Mouse (Mus musculus): Measurements from ENCODE around the gene Sec23a.
"Not testable (repeated sequence)": the region's sequence is repeated elsewhere in the genome, so short reads cannot be mapped to it uniquely, and the experiment has no call there.

The Sec23a gene

DNA sequence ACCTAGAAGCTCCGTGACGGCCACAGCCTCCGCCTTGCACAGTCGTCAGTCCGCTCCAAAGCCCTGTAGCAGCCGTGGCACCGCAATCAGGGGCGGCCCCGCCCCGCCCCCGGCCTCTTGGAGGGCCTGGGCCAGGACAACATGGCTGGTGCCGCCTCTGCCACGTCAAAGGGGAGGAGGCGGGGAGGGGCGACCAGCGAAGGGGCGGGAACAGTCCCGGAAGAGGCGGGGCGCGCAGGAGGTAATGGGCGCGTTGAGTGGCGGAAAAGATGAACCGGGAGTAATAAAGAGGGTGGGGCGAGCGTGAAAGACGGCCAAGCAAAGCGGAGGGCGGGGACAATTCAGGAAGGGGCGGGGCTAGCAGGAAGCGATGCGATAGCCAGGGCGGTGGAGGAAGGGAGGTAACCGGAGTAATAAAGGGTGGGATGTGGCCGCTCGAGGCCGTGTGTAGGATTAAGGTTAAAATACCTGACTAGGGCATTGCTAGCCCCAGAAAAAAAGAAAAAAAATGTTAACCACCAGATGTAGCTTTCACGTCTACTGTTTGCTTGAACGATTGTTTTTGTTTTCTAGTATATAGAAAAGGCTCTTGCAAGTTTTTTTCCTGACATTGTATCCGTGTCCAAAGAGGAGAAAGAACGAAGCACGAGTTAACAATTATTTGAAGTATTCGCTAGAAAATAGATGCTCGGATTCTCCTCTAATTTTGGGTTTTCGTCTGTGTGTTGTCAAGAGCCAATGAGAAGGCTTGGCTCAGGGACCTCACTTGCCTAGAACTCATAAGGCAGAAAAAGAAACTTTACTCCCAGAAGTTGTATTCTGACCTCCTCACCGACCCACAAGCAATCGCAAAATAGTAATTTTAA, at the start of gene Sec23a:
Sec23a (minus strand) TSS at position 174 of the 866 bp plus-strand sequence.
- DNase-seq (ENCODE audit: low spot score in 2 of 2): peak; percentile 99

DNA sequence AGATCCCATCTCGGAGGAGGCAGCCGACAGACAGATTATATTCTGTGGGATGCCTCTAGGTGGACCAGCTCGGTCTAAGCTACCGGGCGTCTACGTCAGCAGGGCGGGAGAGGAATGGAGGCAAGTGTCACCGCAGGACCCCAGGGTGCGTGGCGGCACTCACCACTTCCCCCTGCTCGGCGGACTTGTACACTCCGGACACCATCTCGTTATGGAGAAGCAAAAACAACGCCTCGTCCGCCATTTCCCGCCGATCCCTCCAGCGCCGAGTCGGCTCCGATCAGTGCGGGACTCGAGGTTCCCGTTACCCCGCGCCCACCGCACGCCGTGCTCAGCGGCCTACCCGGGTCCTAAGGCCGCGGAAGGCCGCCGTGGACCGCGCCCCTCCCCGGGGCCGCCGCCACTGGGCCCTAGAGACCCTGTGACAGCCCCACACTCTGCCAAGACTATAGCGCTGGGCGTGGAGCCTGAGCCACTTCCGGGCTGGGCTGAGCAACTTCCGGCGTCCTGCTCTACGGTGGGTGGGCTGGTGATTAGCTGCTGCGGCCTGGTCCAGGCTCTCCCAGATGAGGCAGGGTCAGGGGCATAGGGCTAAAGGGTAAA, 49.3 kb upstream of the Sec23a start, which contains the start of gene Trappc6b:
Trappc6b (minus strand) TSS at position 480 of the 603 bp plus-strand sequence.
- DNase-seq (ENCODE audit: low spot score in 2 of 2): peak; percentile 84 to 85

DNA sequence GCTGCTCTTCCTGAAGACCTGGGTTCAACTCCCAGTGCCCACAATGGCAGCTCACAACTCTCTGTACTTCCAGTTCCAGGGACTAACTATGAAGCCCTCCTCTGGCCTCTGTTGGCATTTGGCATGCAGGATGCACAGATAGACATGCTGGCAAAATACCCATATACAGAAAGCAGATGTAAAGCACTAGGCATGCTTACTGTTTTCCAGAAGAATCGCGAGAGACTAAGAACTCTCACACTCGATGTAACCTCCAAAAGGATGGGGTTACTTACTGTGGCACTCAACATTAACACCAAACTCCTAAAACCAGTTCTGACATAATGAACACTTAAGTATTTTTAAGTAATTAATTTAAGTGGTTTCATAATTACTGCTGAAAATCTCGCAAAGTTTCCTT, 48.5 kb upstream of the Sec23a start:
- DNase-seq (ENCODE audit: low spot score in 2 of 2): no peak

DNA sequence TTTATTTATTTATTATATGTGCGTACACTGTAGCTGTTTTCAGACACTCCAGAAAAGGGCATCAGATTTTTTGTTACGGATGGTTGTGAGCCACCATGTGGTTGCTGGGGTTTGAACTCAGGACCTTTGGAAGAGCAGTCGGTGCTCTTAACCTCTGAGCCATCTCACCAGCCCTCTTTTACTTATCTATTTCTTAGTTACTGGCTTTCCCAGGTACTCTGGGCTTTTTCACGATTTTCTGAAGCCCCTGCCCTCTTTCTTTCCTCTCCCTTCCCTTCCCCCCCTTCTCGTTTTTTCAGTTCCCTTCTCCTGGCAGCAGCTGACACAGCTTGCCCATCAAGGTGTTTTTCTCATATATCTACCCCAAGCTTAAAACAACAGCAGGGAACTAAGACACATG, 46.4 kb upstream of the Sec23a start:
- DNase-seq (ENCODE audit: low spot score in 2 of 2): not testable (repeated sequence)

DNA sequence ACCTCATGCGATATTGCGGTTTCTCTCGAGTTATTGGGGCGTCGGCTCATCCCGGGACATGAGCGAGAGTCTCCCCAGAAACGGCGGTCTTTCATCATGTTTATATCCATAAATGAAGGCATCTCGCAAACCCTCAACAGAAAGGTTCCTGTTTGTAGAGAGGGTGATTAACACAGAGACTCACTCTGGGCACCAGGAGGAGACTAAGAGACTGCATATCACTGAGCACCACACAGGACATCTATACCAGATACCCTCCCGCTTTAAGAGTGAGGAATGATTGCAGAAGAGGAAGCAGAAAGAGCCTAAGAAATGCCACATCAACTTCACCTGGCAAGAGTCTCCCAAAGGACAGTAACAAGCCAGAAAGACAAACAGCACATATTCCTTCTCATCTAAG, 44.4 kb upstream of the Sec23a start:
- no peak for DNase-seq (ENCODE audit: low spot score in 2 of 2)

DNA sequence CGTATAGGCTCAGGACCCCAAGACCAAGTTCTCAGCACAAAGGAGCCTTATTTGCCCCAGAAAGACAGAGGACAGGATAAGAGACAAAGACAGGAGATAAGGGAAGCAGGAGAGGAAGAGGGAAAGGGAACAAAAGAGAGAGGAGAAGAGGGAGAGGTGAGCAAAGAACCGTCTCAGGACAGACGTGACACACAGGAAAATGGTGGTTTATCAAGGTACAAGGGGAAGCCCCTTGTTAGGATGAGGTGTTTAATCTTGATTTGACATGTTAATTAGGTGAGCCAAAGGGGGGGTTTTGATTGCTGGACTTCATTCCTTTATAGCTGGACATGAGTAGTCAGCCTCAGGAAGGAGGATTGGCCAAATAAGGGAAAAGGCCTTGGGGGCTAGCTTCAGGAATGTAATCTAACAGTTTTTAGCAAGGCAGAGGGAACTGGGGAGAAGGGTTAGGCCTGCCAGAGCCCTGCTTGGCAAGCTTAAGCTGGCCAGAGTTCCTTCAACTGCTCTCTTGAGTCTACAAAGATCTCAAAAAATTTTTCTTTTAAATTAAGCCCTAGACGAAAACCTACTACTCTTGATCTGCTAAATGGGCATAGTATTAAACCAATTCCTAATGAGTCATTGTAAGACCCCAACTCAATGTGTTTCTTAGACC, 43.5 kb upstream of the Sec23a start:
- DNase-seq (ENCODE audit: low spot score in 2 of 2): no peak

DNA sequence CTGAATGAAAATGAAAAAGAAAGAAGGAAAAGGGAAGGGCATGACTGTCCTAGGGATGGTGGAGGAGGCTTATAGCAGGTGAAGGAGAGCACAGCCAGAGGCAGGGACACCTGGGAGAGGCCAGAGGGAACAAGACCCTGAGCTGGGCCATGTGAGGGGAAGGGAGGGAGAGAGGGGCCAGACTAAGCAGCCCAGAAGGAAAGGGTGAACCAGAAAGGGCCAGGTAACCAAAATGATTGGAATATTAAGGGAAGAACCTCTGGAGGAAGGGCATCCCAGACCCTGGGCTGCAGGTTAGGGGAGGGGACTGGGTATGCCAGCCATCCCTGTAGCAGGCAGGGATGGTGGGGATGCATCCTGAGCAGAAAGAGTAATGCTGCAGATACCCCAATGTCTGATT, 42.2 kb upstream of the Sec23a start:
- no peak for DNase-seq (ENCODE audit: low spot score in 2 of 2)

DNA sequence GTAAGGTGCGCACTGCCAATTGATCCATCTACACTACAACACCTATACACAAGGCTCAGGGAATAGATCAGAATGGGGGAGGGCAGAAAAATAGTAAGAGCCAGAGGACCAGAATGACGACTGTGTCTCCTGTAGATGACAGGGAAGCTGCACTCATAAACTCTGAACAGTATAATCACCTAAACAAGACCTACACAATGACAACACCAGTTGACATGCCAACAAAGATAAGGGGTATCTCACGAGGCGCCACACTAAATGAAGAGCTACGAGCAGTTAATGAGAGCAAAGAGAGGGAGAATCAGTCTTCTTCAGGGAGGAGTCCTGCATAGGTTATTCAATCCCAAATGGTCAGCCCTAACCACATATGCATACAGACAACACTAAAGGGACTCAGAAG, 41.3 kb upstream of the Sec23a start:
- DNase-seq (ENCODE audit: low spot score in 2 of 2): no peak

DNA sequence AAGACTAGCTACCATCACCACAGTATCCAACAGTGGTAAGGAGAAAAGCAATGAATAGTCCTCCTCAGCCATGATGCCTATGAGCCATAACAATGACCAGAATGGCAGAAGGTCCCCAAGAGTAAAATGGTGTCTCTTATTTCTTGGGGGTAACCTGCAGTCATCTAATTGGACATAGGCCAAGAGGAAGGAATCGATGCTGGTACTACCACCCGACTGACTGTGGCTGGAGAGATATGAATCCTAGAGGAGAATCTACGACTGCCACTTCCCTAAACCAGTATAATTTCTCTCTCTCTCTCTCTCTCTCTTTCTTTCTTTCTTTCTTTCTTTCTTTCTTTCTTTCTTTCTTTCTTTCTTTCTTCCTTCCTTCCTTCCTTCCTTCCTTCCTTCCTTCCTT, 40.7 kb upstream of the Sec23a start:
- DNase-seq (ENCODE audit: low spot score in 2 of 2): no peak

DNA sequence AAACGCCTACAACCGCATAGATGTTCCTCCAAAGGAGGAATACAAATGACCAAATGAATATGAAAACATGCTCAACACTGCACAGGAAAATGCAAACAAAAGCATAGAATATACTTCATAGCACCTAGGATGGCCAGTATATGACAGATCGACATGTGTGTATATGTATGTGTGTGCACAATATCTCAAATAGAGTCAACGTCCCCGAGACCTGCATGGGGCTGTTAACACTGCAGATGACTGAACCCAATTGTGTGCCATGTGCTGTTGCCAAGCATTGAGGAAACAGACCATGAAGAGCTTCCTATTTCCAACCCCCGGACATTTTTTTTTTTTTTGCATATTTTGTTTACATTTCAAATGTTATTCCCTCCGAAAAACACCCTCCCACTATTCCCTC, 29.0 kb upstream of the Sec23a start:
- no peak for DNase-seq (ENCODE audit: low spot score in 2 of 2)

DNA sequence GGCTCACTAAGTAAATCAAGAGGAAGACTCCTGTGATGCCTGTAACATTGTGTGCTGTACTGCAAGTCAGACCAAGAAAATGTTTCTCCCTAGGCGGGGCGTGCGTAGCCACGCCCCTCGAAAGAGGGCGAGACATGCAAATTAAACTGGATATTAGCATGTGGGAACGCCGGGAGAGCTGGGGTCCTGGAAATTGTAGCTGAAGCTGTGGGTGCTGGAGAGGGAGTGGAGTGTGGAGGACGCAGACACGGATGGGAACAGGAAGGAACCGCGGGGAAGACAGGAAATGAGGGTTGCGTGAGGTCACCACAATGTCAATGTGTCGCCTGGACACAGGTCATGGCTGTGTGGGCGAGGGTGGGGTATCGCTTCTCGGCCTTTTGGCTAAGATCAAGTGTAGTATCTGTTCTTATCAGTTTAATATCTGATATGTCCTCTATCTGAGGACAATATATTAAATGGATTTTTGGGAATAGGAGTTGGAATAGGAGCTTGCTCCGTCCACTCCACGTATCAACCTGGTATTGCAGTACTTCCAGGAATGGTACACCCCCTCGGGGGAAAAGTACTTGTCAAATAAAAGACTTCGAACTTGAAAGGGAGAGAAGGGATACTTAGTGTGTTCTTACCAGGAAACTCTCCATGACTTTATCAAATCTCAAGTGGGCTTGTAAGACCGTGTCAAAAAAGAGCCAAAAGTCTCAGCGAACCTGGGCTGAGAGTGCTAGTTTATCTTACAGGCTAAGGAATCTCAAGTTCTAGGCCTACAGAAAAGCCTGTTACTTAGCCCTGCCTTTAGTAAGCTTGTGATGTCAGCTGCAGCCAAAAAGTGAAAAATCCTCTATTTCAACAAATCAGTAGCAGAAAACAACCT, 28.4 kb upstream of the Sec23a start:
- peak; percentile 10 to 12 for DNase-seq (ENCODE audit: low spot score in 2 of 2)

DNA sequence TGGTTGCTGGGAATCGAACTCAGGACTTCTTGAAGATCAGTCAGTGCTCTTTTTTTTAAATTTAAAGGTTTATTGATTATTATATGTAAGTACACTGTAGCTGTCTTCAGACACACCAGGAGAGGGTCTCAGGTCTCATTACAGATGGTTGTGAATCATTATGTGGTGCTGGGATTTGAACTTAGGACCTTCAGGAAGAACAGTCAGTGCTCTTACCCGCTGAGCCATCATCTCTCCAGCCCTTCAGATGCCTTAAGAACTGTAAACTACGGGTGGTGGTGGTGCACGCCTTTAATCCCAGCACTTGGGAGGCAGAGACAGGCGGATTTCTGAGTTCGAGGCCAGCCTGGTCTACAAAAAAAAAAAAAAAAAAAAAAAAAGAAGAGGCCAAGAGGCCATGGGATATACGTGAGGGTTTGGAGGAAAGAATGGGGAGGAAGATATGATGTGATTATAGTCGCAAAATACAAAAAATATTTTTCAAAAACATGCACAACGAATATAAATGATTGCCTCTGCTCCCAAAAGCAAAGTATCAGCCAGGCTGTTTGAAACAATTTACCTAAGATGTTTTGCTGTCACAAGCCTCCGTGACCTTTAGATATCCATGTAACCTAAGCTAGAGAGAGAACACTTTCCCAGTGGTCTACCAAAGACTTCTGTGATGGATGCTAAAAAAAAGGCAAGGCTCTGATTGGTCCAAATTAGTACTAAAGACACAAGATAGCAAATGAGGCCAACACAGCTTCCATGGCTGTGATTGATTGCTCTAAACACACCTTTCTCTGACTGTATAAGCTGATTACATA, 27.5 kb upstream of the Sec23a start:
- DNase-seq (ENCODE audit: low spot score in 2 of 2): no peak

DNA sequence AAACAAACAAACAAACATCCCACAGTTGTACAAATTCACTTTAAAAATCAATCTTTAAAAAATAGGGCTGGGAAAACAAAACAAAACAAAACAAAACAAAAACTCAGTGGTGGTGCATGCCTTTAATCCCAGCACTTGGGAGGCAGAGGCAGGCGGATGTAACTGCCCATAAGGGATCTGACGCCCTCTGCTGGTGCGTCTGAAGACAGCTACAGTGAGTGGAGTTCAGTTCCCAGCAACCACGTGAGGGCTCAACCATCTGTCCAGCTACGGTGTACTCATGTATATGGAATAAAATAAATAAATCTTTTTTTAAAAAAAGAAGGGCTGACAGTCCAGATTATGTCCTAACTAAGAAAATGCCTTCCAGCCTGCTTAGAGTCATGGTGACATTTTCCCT, 20.3 kb upstream of the Sec23a start:
- no peak for DNase-seq (ENCODE audit: low spot score in 2 of 2)

DNA sequence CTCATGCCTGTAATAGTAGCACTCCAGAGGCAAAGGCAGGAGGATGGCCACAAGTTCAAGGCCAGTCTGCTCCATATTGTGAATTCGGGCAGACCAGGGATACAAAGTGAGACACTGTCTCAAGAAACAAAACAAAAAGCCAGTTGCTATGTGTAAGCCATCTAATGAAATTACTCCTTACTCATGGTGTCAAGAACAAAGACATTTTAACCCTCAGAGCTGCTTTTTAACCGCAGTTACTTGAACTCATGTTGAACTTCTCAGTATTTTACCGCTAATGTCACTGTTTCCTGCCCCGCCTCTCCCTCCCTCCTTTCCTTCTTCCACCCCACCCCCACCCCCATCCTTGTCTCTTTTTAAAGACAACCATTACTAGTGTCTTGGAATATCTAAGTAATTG, 9.5 kb upstream of the Sec23a start:
- no peak for DNase-seq (ENCODE audit: low spot score in 2 of 2)

DNA sequence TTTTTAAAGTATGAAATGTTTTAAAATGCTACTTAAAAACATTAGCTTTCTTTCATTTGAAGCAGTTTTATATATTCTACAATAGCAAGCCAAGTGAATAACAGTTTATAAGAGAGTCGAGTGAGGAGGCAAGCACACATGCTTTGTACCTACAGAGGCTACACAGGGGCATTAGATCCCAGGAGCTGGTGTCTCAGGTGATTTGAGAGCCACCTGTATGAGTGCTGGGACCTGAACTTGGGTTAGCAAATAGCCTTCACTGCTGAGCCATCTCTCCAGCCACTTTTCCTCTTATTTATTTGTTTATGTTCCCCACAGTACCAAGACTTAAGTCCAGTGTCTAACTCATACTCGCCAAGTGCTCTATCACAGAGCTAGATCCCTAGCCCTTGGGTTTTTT, 8.1 kb upstream of the Sec23a start:
- DNase-seq (ENCODE audit: low spot score in 2 of 2): no peak

DNA sequence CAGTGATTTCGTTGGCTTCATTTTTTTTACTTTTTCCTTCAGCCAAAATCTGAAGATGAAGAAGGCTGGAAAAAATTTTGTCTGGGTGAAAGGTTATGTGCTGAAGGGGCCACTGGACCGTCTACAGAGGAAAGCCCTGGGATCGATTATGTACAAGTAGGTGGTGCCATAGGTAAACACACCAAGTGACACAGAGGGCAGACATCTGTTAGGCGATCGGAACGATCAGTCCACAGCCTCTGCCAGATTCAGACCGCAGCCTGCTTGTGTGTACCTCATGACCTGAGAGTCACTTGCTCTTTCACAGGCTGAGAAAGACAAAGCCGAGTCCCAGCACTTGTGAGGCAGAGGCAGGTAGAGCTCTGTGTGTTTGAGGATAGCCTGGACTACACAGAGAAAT, 6.2 kb upstream of the Sec23a start:
- DNase-seq (ENCODE audit: low spot score in 2 of 2): no peak

DNA sequence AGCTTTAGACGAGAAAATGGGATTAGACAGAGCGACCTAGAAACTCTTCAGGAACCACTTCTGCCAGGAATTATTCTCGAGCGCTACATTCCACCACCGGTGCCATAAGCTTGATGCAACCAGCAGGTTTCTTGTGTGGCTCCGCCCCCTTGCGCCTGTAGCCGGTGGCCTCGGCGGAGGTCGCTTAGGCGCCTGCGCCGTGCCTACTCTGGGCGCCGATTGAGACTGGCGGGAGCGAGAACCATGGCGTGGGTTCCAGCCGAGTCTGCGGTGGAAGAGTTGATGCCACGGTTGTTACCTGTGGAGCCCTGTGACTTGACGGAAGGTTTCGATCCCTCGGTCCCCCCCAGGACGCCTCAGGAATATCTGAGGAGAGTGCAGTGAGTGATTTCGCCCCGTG, 1.4 kb upstream of the Sec23a start, which contains the start of gene Gemin2:
Gemin2 (plus strand) TSS at position 160 of the 400 bp plus-strand sequence.
- peak; percentile 91 for DNase-seq (ENCODE audit: low spot score in 2 of 2)

DNA sequence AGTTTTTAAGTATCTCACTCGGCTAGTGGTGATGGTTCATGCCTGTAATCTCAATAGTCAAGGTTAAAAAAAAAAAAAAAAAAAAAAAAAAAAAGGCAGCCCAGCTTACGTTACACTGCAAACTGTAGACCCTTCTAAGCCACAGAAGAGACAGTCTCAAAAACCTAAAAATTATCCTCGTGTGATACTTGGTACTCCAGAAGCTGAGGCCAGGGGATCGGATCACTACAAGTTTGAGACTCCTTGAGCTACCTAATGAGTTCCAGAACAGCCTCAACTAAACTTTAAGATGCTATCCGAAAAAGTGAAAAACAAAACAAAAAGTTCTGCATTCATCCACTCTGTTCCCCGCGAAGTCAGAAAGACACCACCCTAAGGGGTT, 884 bp upstream of the Sec23a start:
- DNase-seq (ENCODE audit: low spot score in 2 of 2): peak in 1 of 2 experiments; percentile 8

DNA sequence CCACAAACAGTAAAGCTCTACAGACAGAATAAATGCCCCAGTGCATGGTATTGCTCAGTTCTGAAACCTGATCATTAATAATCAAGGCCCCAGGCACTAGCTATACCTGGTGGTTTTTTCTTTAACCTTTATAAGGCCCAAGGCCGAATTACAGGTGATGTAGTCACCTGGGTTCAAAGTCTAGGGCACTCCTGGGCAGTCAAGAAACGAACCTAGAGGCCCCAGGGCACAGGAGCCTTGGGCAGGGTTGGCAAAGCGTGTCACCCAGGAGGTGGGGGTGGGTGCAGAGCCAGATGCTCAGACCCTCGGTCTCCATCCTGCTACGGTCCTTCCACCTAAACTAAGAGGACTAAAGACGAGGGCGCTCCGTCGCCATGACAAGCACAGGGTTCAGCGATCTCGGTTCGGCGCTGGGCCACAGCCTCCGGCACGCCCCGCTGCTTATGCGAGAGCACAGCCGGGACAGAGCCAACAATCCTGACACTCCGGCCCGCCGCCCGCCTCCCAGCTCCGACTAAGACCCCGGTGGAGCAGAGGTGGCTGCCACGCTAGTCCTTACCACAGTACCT, 458 bp downstream of the Sec23a start:
- DNase-seq (ENCODE audit: low spot score in 2 of 2): no peak

DNA sequence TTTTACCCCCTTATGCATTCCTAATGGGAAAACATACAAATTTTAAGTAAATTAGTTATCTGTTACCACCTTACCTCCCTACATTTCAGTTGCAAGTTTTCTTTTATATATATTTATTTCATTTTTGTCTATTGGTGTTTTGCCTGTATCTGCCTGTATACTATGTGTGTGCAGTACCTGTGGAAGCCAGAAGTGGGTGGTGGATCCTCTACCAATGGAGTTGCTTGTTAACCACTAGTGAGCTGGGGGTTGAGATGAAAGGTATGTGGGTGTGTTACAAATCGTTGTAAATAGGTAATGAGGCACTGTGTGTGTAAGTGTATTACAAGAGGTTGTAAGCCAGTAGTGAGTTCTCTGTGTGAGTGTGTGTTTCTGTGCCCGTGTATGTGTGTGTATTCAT, 1.3 kb downstream of the Sec23a start:
- no peak for DNase-seq (ENCODE audit: low spot score in 2 of 2)

DNA sequence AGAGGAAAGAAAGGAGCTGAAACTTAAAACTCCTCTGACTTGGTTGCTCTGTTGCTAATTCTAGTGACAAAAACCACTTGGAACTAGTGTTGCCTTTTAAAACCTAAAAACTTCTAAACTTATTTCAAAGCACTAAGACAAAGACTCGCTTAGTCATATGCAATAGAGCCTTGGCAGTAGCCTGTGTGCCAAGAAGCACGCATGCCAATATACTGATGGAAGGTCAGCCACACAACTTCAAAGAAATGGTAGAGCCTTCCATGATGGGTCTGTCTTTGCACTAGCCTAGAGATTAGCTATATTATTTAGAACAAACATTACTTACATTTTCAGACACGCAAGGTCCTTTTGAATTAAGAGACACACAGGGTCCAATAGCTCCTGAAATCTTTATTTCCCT, 26.1 kb downstream of the Sec23a start:
- no peak for DNase-seq (ENCODE audit: low spot score in 2 of 2)
